Mouse (Mus musculus): ENCODE measurements around the gene Palm. TPM values are rescaled to one million over a fixed set of nuclear protein-coding genes. Genes with fewer than 3 reads are reported as not detected.

The Palm gene
- polyA plus RNA-seq, 1 experiment, result 1.2 TPM

DNA sequence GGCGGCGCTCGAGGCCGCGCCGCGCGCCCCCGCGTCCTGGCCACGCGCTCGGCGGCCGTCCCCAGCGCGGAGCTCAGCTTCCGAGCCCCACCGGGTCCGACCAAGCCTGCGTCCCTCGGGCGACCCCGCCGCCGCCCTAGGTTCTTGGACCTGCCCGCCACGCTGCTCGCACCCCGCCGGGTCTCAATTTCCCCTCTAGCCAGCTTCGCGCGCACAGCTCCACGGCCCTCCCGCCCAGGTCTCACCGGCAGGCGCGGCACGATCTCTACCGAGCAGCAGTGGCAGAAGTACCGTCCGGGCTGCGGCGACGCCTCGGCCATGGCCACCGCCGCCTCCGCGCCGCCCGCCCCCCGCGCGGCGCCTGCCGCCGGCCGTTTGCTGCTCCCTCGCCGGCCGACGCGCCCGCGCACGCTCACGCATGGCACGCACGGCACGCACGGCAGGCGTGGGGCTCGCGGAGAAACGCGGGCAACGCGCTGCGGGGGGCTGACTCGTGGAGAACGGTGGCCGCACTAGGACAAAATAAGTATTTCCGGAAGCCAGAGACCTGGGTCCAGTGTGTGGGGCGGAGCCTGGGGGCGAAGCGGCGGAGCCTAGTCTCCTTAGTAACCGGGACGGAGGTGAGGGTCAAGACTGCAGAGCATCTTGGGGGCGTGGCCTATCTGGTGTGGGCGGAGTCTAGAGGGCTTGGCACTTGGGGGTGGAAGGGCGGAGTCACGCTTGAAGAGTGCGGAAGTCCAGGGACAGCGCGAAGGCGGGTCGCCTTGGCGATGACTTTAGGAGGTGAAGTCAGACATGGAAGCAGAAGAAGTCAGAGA lies 26.7 kb upstream of the Palm start, which contains the start of gene Rnf126:
TSS of gene Rnf126 (minus strand) at position 445 of the 818 bp plus-strand sequence.
- TF ChIP-seq GATA1 (IDR thresholded peaks at IDR 0.05; ENCODE audit: low read length), result no peak

DNA sequence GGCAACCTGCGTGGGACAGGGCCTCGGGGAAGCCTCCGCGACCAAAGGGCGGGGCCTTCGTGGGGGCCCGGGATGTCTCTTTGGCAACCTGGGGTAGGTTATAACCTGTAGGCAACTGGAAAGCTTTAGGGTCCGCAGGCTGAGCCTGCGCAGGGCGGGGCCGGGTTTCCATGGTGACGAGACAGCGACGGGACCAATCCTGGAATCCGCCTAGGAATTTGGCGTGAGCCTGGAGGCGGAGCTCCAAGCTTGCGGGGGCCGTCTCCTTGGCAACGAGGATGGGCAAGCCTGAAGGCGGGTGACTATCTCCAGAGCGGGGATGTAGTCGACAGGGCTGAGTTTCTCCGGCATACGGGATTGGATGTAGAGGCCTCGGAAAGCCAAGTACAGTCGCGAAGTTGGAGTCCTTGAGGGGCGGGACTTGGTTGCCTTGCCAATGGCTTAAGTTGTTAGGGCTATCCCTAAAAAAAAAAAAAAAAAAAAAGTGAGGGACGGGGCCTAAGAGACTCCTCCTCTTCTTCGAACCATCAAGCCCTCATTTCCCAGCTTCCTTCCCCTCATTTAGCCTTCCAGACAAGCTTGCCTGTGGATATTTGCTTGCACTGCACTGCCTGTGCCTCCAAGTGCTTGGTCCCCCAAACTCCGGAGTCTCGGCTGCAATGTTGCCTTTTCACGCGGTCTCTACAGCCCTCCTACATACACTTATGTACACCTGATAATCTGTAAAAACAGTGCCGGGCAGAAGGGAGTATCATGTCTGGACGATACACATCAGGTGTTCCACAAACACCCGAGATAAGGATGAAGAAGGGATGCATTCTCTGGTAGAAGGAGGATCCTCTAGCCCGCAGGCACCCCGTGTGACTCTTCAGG lies 25.8 kb upstream of the Palm start:
- TF ChIP-seq GATA1 (IDR thresholded peaks at IDR 0.05; ENCODE audit: low read length), result no peak

DNA sequence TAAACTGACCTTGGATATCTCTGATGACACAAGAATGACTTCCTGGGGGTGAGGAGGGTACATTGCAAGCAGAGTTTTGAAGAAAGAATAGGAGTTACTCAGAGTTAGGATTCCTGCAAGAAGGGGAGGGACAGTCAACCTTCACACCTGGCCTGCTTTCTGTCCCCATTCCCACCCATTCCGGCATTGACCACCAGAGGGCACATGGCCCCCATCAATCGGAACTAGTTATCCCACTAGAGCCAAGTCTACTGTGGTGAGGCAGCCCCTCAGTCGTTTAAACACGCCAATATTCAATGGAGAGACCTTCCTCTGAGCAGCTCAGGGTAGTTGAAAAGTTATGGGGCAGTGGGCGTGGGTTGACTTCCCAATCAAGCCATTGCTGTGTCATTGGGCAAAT lies 25.0 kb upstream of the Palm start:
- TF ChIP-seq GATA1 (IDR thresholded peaks at IDR 0.05; ENCODE audit: low read length), result no peak

DNA sequence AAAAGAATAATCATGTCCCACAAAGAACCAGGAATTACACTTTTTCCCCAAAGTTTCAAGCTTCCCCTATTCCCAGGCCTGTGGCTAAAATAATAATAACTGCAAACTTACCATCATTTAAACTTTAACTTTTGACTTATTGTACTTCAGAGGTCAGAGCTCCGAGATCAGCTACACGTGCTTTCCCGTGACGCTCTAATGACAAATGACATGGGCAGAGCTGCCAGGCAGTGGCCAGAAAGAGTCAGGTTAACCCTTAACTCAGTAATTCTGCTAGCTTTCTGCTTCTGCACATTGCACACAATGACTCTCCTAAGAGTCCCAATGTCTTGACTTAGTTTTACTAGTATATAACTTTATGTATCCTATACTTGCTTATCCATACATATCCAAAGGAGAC lies 24.0 kb upstream of the Palm start:
- no peak for TF ChIP-seq GATA1 (IDR thresholded peaks at IDR 0.05; ENCODE audit: low read length)

DNA sequence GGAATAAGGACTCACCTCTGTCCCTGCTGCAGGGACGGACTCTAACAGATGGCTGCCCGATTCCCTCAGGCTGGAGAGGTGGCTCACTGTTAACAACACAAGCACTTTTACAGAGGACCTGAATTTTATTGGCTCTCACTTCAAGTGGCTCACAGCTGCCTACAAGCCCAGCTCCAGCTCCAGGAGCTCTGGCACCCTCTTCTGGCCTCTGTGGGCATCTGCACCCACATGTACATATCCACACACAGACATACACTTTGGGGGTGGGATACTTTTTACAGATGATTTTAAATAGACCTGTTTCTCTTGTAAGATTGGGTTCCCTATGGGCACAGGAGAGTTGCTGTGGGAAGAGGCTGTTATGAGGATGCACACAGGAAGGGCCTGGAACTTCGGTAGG lies 21.1 kb upstream of the Palm start:
- TF ChIP-seq GATA1 (IDR thresholded peaks at IDR 0.05; ENCODE audit: low read length), result no peak

DNA sequence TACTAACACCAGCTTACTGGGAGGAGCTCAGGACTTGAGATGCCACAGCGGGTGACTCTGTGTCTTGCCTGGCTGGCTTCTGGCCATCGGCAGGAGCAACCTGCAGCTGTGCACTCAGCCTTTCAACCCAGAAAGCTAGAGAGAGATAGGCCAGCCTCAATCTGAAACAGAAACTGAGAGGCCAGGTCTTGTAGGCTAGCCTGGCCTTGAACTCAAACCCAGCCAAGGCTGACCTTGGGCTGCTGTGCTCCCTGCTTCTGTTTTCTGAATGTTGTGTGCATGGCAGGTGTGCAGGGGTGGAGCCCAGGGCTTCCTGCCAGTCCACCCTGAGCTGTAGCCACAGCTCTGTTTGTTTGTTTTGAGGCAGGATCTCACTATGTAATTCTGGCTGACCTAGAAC lies 20.2 kb upstream of the Palm start:
- no peak for TF ChIP-seq GATA1 (IDR thresholded peaks at IDR 0.05; ENCODE audit: low read length)

DNA sequence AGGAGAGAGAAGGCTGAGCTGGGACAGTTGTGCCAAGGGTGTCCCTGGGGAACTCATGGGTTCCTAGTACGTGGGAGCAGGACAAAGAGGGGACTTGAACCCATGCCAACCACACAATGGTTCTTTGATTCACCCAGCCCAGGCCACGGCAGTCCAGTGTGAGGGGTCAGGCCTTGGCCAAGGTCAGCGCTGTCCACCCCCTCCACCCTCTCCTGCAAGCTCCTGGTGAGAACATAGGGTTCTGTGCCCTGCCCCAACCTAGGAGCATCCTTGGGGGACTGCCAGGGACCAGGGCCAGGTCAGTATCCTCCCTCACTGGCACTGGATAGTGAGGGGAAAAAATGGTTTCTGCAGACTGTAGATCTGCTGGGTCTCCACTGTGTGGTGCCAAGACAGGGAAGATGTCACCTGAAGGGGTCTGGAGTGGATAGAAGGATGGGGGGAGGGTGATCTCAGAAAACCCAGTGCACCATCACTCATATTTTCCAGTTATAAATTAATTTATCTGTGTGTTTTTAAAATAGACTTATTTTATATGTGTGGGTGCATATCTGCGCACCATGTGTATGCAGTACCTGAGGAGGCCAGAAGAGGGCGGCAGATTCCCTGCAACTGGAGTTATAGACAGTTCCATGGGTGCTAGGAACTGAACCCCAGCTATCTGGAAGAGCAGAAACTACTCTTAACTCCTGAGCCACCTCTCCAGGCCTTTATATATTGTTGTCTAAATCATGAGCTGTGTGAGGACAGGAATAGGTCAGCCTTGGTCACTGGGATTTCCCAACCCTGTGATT lies 18.7 kb upstream of the Palm start:
- TF ChIP-seq GATA1 (IDR thresholded peaks at IDR 0.05; ENCODE audit: low read length), result no peak

DNA sequence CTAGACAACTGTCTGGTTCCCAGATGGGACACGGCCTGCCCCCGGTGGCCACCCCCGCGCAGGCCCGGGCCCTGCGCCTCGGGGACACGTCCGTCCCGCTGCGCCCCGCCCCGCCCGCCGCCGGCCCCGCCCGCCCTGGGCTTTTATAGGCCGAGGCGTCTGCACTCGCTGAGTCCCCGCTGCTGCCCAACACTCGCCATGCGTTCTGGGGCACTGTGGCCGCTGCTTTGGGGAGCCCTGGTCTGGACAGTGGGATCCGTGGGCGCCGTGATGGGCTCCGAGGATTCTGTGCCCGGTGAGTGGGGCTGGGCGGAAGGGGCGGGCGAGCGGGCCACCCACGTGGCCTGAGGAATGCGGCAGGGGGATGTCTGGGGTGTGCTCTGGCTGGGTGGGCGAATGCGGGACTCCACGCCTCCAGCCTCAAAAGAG lies 16.3 kb upstream of the Palm start, which contains the start of gene Fstl3:
TSS of gene Fstl3 (plus strand) at position 170 of the 429 bp plus-strand sequence.
- TF ChIP-seq GATA1 (IDR thresholded peaks at IDR 0.05; ENCODE audit: low read length), result no peak

DNA sequence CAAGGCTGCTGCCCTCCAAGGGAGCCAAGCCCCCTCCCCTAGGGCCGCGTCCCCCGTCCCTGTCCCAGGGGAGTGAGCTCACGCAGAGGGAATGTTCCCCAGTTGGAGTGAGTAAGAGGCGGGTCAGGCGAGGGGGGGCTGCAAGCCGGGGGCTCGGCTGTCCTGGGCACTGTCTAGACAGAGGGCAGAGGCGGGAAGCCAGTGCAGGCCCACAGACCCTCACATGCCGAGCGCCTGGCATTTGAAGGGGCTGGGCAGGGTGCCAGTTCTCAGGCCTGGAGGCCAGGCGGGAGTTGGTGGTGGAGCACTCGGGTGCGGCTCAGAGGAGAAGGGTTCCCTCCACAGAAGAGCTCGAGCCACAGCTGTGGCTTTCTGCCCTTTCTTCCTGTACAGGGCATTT lies 15.4 kb upstream of the Palm start:
- TF ChIP-seq GATA1 (IDR thresholded peaks at IDR 0.05; ENCODE audit: low read length), result no peak

DNA sequence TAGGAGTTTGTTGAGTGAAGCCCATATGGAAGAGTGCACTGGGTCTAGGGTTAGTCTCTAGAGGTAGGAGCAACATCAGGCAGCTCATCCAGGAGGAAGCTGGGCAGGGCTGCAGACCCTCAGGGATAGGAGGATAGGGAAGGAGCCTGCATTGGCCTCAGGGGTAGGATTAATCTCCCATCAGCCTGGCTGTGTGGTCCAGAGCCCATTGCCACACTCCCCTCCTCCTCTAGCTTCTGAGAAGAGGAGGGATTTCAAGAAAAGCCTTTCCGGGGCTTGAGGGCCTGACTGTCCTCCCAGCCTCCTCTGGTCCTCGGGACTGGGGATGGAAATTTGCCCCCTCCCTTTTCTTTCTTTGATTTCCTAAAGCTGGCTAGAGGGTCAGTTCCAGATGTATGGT lies 14.2 kb upstream of the Palm start:
- TF ChIP-seq GATA1 (IDR thresholded peaks at IDR 0.05; ENCODE audit: low read length), result no peak

DNA sequence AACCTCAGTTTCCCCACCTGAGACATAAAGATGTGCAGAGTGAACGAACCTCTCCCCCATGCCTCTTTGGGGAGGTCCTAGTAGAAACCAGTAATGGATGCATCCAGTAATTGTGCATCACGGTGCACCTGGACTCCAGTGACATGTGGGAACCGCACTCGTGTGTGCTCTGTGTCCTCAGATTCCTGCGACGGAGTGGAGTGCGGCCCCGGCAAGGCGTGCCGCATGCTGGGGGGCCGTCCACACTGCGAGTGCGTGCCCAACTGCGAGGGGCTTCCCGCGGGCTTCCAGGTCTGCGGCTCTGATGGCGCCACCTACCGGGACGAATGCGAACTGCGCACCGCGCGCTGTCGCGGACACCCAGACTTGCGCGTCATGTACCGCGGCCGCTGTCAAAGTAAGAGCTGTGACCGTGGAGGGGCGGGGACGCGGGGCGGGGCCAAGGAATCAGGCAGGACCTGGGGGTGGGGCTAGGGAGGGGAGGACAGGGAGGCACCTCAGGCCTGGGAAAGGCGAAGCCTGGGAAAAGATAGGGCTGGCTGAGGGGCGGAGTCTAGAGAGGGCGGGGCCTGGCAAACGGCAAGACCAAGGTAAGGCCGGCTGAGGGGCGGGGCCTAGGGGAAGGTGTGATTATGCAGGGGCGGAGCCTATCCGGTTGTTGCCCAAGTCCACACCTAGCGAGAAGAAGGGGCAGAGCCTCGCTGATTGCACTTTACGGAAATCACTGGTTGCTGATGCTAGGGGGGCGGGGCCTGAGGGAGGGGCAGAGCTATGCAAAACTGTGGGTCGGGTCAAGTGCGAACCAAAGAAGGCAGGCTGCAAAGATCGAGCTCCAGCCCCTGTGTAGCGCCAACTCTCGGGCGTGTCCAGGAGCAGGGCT lies 13.3 kb upstream of the Palm start:
- TF ChIP-seq GATA1 (IDR thresholded peaks at IDR 0.05; ENCODE audit: low read length), result no peak

DNA sequence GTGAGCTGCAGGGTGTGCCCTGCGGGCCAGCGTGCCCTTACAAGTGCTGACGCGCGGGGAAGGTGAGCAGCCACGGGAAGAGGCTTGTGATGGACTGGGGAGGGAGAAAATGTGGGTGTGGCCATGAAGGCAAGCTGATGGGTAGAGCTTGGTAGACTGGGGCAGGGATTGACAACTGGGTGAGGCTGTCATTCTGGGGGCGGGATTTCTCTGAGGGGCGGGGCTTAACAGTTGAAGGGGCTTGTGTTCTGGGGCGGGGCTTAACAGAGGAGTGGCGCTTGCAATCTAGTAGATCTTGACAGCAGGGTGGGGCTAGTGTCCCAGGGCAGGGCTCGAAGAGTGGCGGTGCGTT lies 12.7 kb upstream of the Palm start:
- no peak for TF ChIP-seq GATA1 (IDR thresholded peaks at IDR 0.05; ENCODE audit: low read length)

DNA sequence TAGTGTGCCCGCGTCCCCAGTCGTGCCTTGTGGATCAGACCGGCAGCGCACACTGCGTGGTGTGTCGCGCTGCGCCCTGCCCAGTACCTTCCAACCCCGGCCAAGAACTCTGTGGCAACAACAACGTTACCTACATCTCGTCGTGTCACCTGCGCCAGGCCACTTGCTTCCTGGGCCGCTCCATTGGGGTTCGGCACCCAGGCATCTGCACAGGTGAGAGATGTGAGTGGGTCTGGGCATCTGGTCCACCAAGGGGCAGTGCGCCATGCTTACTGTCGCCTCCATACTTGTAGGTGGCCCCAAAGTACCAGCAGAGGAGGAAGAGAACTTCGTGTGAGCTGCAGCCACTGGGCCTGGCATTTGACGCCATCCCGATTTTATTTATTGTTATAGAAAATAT lies 12.2 kb upstream of the Palm start:
- no peak for TF ChIP-seq GATA1 (IDR thresholded peaks at IDR 0.05; ENCODE audit: low read length)

DNA sequence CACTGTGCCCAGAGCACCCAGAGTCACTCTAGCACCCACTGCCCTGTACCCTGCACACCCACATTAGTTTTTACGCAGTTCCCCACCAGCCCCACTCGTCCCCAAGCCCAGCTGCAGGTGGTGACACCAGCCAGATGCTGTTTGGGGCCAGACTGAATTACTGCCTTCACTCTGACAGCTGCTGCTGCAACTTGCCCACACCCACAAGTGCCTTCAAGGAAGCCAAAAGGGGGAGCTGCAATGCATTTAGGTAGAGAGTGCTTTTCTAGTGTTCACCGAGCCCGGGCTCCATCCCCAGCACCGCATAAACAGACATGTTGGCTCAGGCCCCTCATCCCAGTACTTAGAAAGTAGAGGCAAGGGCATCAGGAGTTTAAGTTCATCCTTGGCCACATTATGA lies 11.4 kb upstream of the Palm start:
- TF ChIP-seq GATA1 (IDR thresholded peaks at IDR 0.05; ENCODE audit: low read length), result no peak

DNA sequence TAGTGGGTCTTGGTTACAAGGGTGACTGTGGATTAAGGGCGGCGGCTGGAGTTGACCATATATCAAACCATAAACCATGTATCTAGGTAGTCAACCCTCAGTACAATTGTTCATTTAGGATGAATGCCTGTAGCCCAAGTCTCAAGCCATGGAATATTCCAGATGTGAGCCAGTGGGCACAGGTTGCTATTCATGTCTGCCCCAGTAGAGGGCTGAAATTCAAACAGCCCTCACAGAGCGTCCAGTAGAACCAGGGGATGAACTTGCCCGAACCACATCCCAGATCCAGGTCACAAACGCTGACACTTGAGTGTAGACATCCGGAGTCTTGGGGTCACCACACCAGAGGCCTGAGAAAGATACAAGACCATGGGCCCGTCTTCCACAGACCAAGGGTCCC lies 10.3 kb upstream of the Palm start:
- no peak for TF ChIP-seq GATA1 (IDR thresholded peaks at IDR 0.05; ENCODE audit: low read length)
